Mouse (Mus musculus): ENCODE results near the gene Csf3r. TPM values are rescaled to one million over a fixed set of nuclear protein-coding genes. Genes with fewer than 3 reads are reported as not detected.
A peak's percentile ranks its signal among the peaks of the same experiment; 100 is the strongest.

Csf3r gene
- total and polyA plus RNA-seq, 3 experiments, result 0.02 to 0.05 TPM; not detected in 1

- TF ChIP-seq POLR2AphosphoS5 (IDR thresholded peaks at IDR 0.05; ENCODE audit: insufficient replicate concordance, low read depth, low read length), result no peak
- no peak for TF ChIP-seq GATA2 (IDR thresholded peaks at IDR 0.05; ENCODE audit: borderline replicate concordance, low read depth, low read length)
- TF ChIP-seq CTCF (IDR thresholded peaks at IDR 0.05; ENCODE audit: low read depth, low read length), result no peak
- no peak for TF ChIP-seq GATA1 (IDR thresholded peaks at IDR 0.05; ENCODE audit: borderline replicate concordance, low read length)
- no peak for TF ChIP-seq TAL1 (conservative IDR thresholded peaks at IDR 0.05; ENCODE audit: low read depth, low read length)
- ATAC-seq (ENCODE audit: extremely low read depth, insufficient number of reproducible peaks, low FRiP score, poor library complexity, severe bottlenecking), result no peak
- Histone ChIP-seq H3K4me1 (ENCODE audit: insufficient read depth, low read depth, low read length) (no peaks in the 10 kb centered on the region), H3K27me3 (ENCODE audit: insufficient read depth, low read length) (peaks cover 10% of the 10 kb centered on the region; the same call in 1 of the 2 replicates), H3K4me3 (ENCODE audit: low read depth, low read length) (no peak overlapping the region), H3K36me3 (replicated peaks) (no peaks in the 10 kb centered on the region), H3K9me3 (replicated peaks) (no peaks in the 10 kb centered on the region)
- no peak for DNase-seq (ENCODE audit: low spot score)
Observed at GRCm38 (mm10) chr4:126079266-126079665, 54.9 kb downstream of the Csf3r start.

- Histone ChIP-seq H3K36me3 (replicated peaks) (no peaks in the 10 kb centered on the region), H3K4me1 (ENCODE audit: insufficient read depth, low read depth, low read length) (peaks cover 5% of the 10 kb centered on the region; the same call in 1 of the 2 replicates), H3K27me3 (ENCODE audit: insufficient read depth, low read length) (peaks cover 10% of the 10 kb centered on the region; the same call in 1 of the 2 replicates), H3K4me3 (ENCODE audit: low read depth, low read length) (no peak overlapping the region), H3K9me3 (replicated peaks) (no peaks in the 10 kb centered on the region)
- ATAC-seq (ENCODE audit: extremely low read depth, insufficient number of reproducible peaks, low FRiP score, poor library complexity, severe bottlenecking) (no peak), DNase-seq (ENCODE audit: low spot score) (no peak)
- no peak for TF ChIP-seq CTCF (IDR thresholded peaks at IDR 0.05; ENCODE audit: low read depth, low read length)
- no peak for TF ChIP-seq GATA2 (IDR thresholded peaks at IDR 0.05; ENCODE audit: borderline replicate concordance, low read depth, low read length)
- no peak for TF ChIP-seq TAL1 (conservative IDR thresholded peaks at IDR 0.05; ENCODE audit: low read depth, low read length)
- TF ChIP-seq POLR2AphosphoS5 (IDR thresholded peaks at IDR 0.05; ENCODE audit: insufficient replicate concordance, low read depth, low read length), result no peak
- TF ChIP-seq GATA1 (IDR thresholded peaks at IDR 0.05; ENCODE audit: borderline replicate concordance, low read length), result no peak
Observed at GRCm38 (mm10) chr4:126081601-126082000, 57.3 kb downstream of the Csf3r start.

- DNase-seq (ENCODE audit: low spot score) (no peak), ATAC-seq (ENCODE audit: extremely low read depth, insufficient number of reproducible peaks, low FRiP score, poor library complexity, severe bottlenecking) (no peak)
- Histone ChIP-seq H3K27me3 (ENCODE audit: insufficient read depth, low read length) (peaks cover 8% of the 10 kb centered on the region; the same call in 1 of the 2 replicates), H3K4me1 (ENCODE audit: insufficient read depth, low read depth, low read length) (peaks cover 8% of the 10 kb centered on the region; the same call in 1 of the 2 replicates), H3K9me3 (replicated peaks) (no peaks in the 10 kb centered on the region), H3K36me3 (replicated peaks) (no peaks in the 10 kb centered on the region), H3K4me3 (ENCODE audit: low read depth, low read length) (no peak overlapping the region)
- TF ChIP-seq CTCF (IDR thresholded peaks at IDR 0.05; ENCODE audit: low read depth, low read length) (no peak), GATA1 (IDR thresholded peaks at IDR 0.05; ENCODE audit: borderline replicate concordance, low read length) (no peak), GATA2 (IDR thresholded peaks at IDR 0.05; ENCODE audit: borderline replicate concordance, low read depth, low read length) (no peak), POLR2AphosphoS5 (IDR thresholded peaks at IDR 0.05; ENCODE audit: insufficient replicate concordance, low read depth, low read length) (no peak), TAL1 (conservative IDR thresholded peaks at IDR 0.05; ENCODE audit: low read depth, low read length) (no peak)
Observed at GRCm38 (mm10) chr4:126083021-126083420, 58.7 kb downstream of the Csf3r start.

- H3K27me3 ChIP-seq (ENCODE audit: insufficient read depth, low read length), result peaks cover 2% of the 10 kb centered on the region; the same call in 1 of the 2 replicates
- no peak for TF ChIP-seq CTCF (IDR thresholded peaks at IDR 0.05; ENCODE audit: low read depth, low read length)
- DNase-seq (ENCODE audit: low spot score) (no peak), ATAC-seq (ENCODE audit: extremely low read depth, insufficient number of reproducible peaks, low FRiP score, poor library complexity, severe bottlenecking) (no peak)
- H3K9me3 ChIP-seq (replicated peaks), result no peaks in the 10 kb centered on the region
- peaks cover 11% of the 10 kb centered on the region; the same call in 1 of the 2 replicates for H3K4me1 ChIP-seq (ENCODE audit: insufficient read depth, low read depth, low read length)
- no peak overlapping the region for H3K4me3 ChIP-seq (ENCODE audit: low read depth, low read length)
- H3K36me3 ChIP-seq (replicated peaks), result no peaks in the 10 kb centered on the region
Observed at GRCm38 (mm10) chr4:126084382-126084781, 60.0 kb downstream of the Csf3r start.

- Histone ChIP-seq H3K36me3 (replicated peaks) (no peaks in the 10 kb centered on the region), H3K9me3 (replicated peaks) (no peaks in the 10 kb centered on the region), H3K27me3 (ENCODE audit: insufficient read depth, low read length) (peaks cover 2% of the 10 kb centered on the region; the same call in 1 of the 2 replicates), H3K4me3 (ENCODE audit: low read depth, low read length) (no peak overlapping the region), H3K4me1 (ENCODE audit: insufficient read depth, low read depth, low read length) (peaks cover 16% of the 10 kb centered on the region; the same call in 1 of the 2 replicates)
- DNase-seq (ENCODE audit: low spot score) (peak; percentile 82), ATAC-seq (ENCODE audit: extremely low read depth, insufficient number of reproducible peaks, low FRiP score, poor library complexity, severe bottlenecking) (peak; percentile 91)
- TF ChIP-seq CTCF (IDR thresholded peaks at IDR 0.05; ENCODE audit: low read depth, low read length), result peak; percentile 93
- no peak for TF ChIP-seq GATA2 (IDR thresholded peaks at IDR 0.05; ENCODE audit: borderline replicate concordance, low read depth, low read length)
Observed at GRCm38 (mm10) chr4:126085996-126086576, 61.7 kb downstream of the Csf3r start.

- TF ChIP-seq TAL1 (conservative IDR thresholded peaks at IDR 0.05; ENCODE audit: low read depth, low read length) (no peak), GATA1 (IDR thresholded peaks at IDR 0.05; ENCODE audit: borderline replicate concordance, low read length) (no peak), CTCF (IDR thresholded peaks at IDR 0.05; ENCODE audit: low read depth, low read length) (no peak), POLR2AphosphoS5 (IDR thresholded peaks at IDR 0.05; ENCODE audit: insufficient replicate concordance, low read depth, low read length) (no peak), GATA2 (IDR thresholded peaks at IDR 0.05; ENCODE audit: borderline replicate concordance, low read depth, low read length) (no peak)
- peaks cover 16% of the 10 kb centered on the region; the same call in 1 of the 2 replicates for H3K4me1 ChIP-seq (ENCODE audit: insufficient read depth, low read depth, low read length)
- H3K4me3 ChIP-seq (ENCODE audit: low read depth, low read length), result no peak overlapping the region
- ATAC-seq (ENCODE audit: extremely low read depth, insufficient number of reproducible peaks, low FRiP score, poor library complexity, severe bottlenecking) (no peak), DNase-seq (ENCODE audit: low spot score) (no peak)
- H3K9me3 ChIP-seq (replicated peaks), result no peaks in the 10 kb centered on the region
- H3K27me3 ChIP-seq (ENCODE audit: insufficient read depth, low read length), result no peaks in the 10 kb centered on the region
- H3K36me3 ChIP-seq (replicated peaks), result no peaks in the 10 kb centered on the region
Observed at GRCm38 (mm10) chr4:126090101-126090847, 65.9 kb downstream of the Csf3r start.
